Mouse (Mus musculus) ES-Bruce4 (cell line): ENCODE data around the gene Bckdha.

ENCODE experiments used
- CTCF ChIP-seq: IDR thresholded peaks from one replicate; pipeline ENCODE4 v1.8.1; 2011; ENCODE audit warnings: low read depth, low read length
- POLR2A ChIP-seq: IDR thresholded peaks from one replicate; pipeline ENCODE4 v1.8.1; 2011; ENCODE audit warnings: low read length; ENCODE audit not compliant: insufficient read depth

- TF ChIP-seq CTCF (no peak), POLR2A (no peak)
These were observed 22.4 kb downstream of the Bckdha start for GRCm38 (mm10) chr7:25636373-25636772.
